Mouse (Mus musculus) neutrophil, adult 83 days (primary cell): Measurements from ENCODE around the gene 1700013F07Rik. TPM values are rescaled to one million over a fixed set of nuclear protein-coding genes. Genes with fewer than 3 reads are reported as not detected.

ENCODE experiments used
- total RNA-seq, 2 experiments: library from RNA; stranded (reverse); gene quantifications; one replicate each; pipeline ENCODE4 v1.2.4; 2023

Gene 1700013F07Rik
- total RNA-seq: not detected

DNA sequence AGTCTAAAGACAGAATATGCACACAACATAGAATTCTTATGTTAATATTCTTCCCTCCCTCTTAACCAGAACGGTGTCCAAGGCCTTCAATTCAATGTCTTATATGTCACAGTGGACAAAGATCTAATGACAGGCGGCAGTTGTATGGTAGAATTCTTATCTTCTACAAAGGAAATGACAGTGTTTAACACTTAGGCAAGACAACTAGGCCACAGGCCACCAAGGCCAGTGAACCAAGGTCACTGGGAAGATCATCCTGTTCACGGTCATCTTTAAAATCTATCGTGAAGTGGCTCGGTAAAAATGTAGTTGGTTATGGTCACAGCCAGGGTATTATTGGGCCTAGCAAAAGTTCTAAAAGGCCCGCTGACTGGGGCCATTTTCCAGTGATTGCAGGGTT, at the start of gene 1700013F07Rik:
Gene 1700013F07Rik, plus strand, starts transcription at position 200 of the 400 bp plus-strand sequence.

DNA sequence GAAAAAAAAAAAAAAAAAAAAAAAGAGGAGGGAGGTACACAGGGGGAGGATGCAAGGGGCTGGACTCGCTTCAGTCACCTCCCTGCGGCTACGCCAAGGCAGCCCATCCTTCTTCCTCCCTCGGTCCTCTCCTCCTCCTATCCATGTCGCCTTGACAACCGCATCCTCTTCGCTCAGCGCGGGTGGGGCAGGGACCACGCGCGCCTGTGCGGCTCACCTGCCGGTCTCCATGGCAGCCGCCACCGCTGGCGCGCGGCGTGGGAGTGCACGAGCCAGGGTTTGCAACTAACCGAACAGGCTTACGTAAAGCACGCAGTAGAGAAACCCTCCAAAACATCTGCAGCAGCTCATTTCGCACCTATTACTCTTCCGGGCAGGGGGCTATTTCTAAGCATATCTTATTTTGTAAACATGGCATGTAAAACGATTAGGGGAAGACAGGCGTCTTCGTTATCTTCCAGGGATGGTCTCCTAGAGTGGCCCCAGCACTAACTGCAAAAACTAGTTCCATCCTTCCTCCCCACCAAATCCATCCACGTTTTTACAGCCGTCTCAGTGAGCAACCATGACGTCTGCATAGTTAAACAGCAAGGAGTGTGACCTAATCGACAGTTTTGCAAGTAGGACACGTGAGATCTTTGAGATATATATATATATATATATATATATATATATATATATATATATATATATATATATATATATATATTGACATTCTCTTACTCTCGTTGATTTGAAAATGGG, 2.7 kb downstream of the 1700013F07Rik start, which contains the start of gene 5330417C22Rik:
Gene 5330417C22Rik, minus strand, starts transcription at position 20 of the 744 bp plus-strand sequence.

DNA sequence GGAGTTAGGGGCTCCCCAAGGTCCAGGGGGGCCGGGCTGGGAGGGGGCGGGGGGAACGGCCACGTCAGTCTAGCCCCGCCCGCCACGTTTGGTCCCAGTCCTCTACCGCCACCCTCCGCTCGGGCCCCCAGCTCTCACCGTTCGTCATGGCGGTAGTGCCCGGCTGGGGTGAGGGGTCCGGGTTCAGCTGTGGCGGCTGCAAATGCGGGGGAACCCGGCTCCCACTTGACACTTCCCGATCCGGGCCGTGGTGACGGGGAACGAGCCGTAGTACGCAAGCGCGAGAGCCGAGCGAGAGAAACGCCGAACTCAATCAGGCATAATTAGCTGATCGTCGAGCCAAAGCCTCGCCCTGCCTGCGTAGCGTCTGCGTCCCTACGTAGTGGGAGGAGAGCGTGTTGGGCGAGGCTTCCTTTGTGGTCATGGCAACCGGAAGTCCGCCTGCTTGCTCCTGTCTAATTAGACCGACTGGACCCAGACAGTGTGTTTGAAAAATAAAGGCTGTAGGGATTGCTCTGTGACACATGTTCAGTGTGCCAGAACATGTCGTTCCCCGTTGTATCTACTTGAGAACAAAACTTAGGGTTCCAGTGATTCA, 28.3 kb downstream of the 1700013F07Rik start, which contains the start of gene Tmem167b:
Gene Tmem167b, minus strand, starts transcription at position 334 of the 598 bp plus-strand sequence.

DNA sequence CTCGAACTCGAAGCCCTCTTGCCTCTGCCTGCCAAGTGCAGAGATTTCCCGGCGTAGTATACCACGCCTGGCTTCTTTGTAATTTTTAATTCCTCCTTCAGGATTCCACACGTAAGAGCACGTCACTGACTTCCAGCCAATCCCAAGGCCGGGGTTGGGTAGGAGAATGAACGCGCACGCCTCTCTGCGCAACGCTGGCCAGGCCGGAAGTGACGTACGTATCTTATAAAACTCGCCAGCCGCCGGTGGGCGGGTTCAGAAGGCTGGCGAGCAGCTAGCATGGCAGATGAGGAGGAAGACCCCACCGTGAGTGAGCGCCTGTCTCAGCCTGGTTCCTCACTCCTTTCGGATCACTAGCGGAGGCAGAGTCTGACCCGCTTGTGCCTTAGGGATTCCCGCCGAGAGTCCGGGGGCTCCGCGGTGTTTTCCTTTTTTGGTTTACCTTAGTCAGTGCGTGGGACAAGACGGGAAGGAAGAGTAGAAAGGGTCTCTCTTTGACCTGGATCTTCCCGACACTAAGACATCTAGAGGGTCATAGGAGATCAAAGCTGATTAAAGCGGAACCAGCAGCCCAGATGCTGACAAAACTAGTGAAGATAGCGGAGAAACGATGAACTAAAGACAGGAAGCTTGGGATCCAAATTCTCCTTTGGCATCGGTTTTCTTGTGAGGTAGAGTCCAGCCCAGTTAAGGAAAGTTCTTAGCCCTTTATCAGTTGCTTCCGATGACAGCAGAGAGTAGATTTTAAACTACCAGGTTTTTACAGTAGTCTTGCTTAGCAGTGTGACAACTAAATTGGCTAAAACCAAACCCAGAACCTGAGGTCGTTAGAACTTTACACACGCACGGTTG, 37.7 kb downstream of the 1700013F07Rik start, which contains the start of gene Taf13:
Gene Taf13, plus strand, starts transcription at position 256 of the 852 bp plus-strand sequence.

DNA sequence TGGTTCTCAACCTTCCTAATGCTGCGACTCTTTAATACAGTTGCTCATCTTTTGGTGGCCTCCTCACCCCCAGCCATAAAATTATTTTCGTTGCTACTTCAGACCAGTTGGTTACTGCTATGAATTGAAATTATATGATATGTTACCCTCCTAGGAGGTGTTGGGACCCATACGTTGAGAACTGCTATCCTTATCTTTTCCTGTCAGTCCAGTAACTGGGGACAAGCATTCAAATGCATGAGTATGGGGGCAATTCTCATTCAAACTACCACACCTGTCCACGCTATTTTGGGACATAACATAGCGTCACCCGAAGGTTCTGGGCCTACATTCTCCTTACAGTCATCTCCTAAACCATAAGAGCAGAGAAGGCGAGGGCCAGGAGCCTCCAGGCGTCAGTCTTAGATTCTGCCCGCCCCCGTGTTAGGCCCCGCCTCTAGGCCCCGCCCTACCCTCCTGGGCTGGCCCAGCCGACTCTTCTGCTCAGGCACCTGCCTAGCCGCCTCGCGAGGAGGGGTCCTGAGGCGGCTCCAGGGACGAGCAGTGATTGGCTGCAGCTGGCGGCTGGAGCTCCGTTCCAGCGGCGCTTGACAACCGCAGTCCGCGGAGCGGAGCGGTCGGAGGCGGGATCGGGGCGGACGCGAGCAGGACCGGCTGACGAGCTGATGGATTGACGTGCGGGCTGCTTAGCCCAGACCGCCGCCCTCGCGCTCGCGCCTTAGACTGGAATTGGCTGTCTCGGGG, 57.0 kb downstream of the 1700013F07Rik start, which contains the start of gene Wdr47:
Gene Wdr47, plus strand, starts transcription at position 494 of the 744 bp plus-strand sequence.

Other genes starting within 250 kb of the 1700013F07Rik start
- not detected for gene Mybphl, start 169.2 kb upstream of the 1700013F07Rik start, total RNA-seq
- 10 to 100 TPM; 10.7 to 13.7 TPM for gene Psrc1, start 150.3 kb upstream of the 1700013F07Rik start, total RNA-seq
- gene Celsr2, start 118.6 kb upstream of the 1700013F07Rik start, total RNA-seq: 1 to 10 TPM in 1 of 2 experiments, under 1 TPM in 1; 0.75 to 1.2 TPM
- gene Sars, start 88.9 kb upstream of the 1700013F07Rik start, total RNA-seq: 10 to 100 TPM; 57.9 to 65.7 TPM
- gene 5330417C22Rik, start 2.4 kb downstream of the 1700013F07Rik start, total RNA-seq: not detected
- 10 to 100 TPM; 29.5 to 32.9 TPM for gene Tmem167b, start 28.3 kb downstream of the 1700013F07Rik start, total RNA-seq
- 10 to 100 TPM; 42.8 to 48.1 TPM for gene Taf13, start 37.5 kb downstream of the 1700013F07Rik start, total RNA-seq
- gene Wdr47, start 57.1 kb downstream of the 1700013F07Rik start, total RNA-seq: 1 to 10 TPM; 5.7 to 7.9 TPM
- gene Clcc1, start 119.8 kb downstream of the 1700013F07Rik start, total RNA-seq: 10 to 100 TPM; 17.9 to 21.8 TPM
- gene Gpsm2, start 188.2 kb downstream of the 1700013F07Rik start, total RNA-seq: 10 to 100 TPM; 24.5 to 32.1 TPM
- gene Aknad1, start 205.5 kb downstream of the 1700013F07Rik start, total RNA-seq: under 1 TPM; 0.07 to 0.53 TPM